Mouse (Mus musculus): Measurements from ENCODE around the gene Fam189a2.

Fam189a2 gene

GRCm38 (mm10) chr19:23924791-23925190 is 106.0 kb downstream of the Fam189a2 start:
- peak; percentile 24 for DNase-seq

- no peak for DNase-seq
These were observed 106.8 kb downstream of the Fam189a2 start for GRCm38 (mm10) chr19:23924057-23924456.

Data from cerebellum, adult 8-10 months (tissue).